Mouse (Mus musculus) kidney, embryonic 16.5 days (tissue): ENCODE data around the gene Rbfox2. TPM values are rescaled to one million over a fixed set of nuclear protein-coding genes. Genes with fewer than 3 reads are reported as not detected.
A peak's percentile ranks its signal among the peaks of the same experiment; 100 is the strongest.

Experiments used
- ATAC-seq: fragments of 200-750 bp; cut with Nextera tagmentation; 2 replicates; pipeline ENCODE4 v1.8.0; 2017; ENCODE audit warnings: moderate TSS enrichment; ENCODE audit not compliant: low FRiP score, low TSS enrichment
- H3K27ac ChIP-seq: fragments of 300-500 bp; sonication (generic); 2 replicates; pipeline ENCODE4 v1.5.1; 2014; ENCODE audit warnings: low read length
- H3K27me3 ChIP-seq: fragments of 300-500 bp; sonication (generic); 2 replicates; pipeline ENCODE4 v1.6.1; 2014; ENCODE audit warnings: low read length, control low read depth, mixed read lengths; ENCODE audit not compliant: insufficient read depth
- H3K36me3 ChIP-seq: fragments of 300-500 bp; sonication (generic); 2 replicates; pipeline ENCODE4 v1.6.1; 2014; ENCODE audit warnings: low read length, control low read depth, mixed read lengths; ENCODE audit not compliant: insufficient read depth
- H3K4me1 ChIP-seq: fragments of 300-500 bp; sonication (generic); 2 replicates; pipeline ENCODE4 v1.6.1; 2014; ENCODE audit warnings: low read length, control low read depth, mixed read lengths; ENCODE audit not compliant: insufficient read depth
- H3K4me2 ChIP-seq: fragments of 300-500 bp; sonication (generic); replicated peaks from 2 replicates; pipeline ENCODE4 v1.6.1; 2014; ENCODE audit warnings: low read depth, low read length
- H3K4me3 ChIP-seq: fragments of 300-500 bp; sonication (generic); 2 replicates; pipeline ENCODE4 v1.5.1; 2014; ENCODE audit warnings: mild to moderate bottlenecking, low read length
- H3K9ac ChIP-seq: fragments of 300-500 bp; sonication (generic); replicated peaks from 2 replicates; pipeline ENCODE4 v1.6.1; 2014; ENCODE audit warnings: low read length
- H3K9me3 ChIP-seq: fragments of 300-500 bp; sonication (generic); 2 replicates; pipeline ENCODE4 v1.6.1; 2016; ENCODE audit warnings: low read length, control low read depth
- WGBS: fragments of 180-500 bp; shearing (Covaris S2); extraction: QIAGEN DNeasy Blood & Tissue Kit; methylation state at CpG from one replicate; pipeline ENCODE4 v1.1.7; 2014; 5-methylcytosine and 5-hydroxymethylcytosine counted together
- polyA plus RNA-seq: library from polyadenylated mRNA; unstranded; fragments of >200 nt; fragmentation: Nextera tagmentation; extraction: Ambion mirVana; gene quantifications from 2 replicates; pipeline ENCODE4 v1.2.1, GENCODE M21; 2015

The Rbfox2 gene
- polyA plus RNA-seq, 1 experiment from 2014 or later, result 49.1 TPM

- WGBS, result 42% methylated on average over 3 of the region's 3 CpGs
Observed at GRCm38 (mm10) chr15:77031271-77031670, 275.5 kb downstream of the Rbfox2 start.

GRCm38 (mm10) chr15:77029331-77029991 lies 277.3 kb downstream of the Rbfox2 start:
- H3K9ac ChIP-seq, result no peak overlapping the region; the same call in 1 of the 2 replicates
- H3K36me3 ChIP-seq, result no peaks in the 10 kb centered on the region
- no peak overlapping the region for H3K27ac ChIP-seq
- no peaks in the 10 kb centered on the region for H3K27me3 ChIP-seq
- H3K4me3 ChIP-seq, result no peak overlapping the region
- H3K4me1 ChIP-seq, result 0 out of 2 replicates have a peak, but pooled peaks cover 3% of the 10 kb centered on the region
- WGBS, result 27% methylated on average over 7 of the region's 7 CpGs
- H3K4me2 ChIP-seq, result no peak overlapping the region
- no peaks in the 10 kb centered on the region for H3K9me3 ChIP-seq
- peak; percentile 67; the same call in 1 of the 2 replicates for ATAC-seq

More at GRCm38 (mm10) chr15:77031271-77031670, 275.5 kb downstream of the Rbfox2 start:
- no peaks in the 10 kb centered on the region for H3K9me3 ChIP-seq
- no peak overlapping the region for H3K4me2 ChIP-seq
- H3K36me3 ChIP-seq, result no peaks in the 10 kb centered on the region
- H3K27me3 ChIP-seq, result no peaks in the 10 kb centered on the region
- no peak overlapping the region for H3K4me3 ChIP-seq
- no peak for ATAC-seq
- peaks cover 9% of the 10 kb centered on the region for H3K4me1 ChIP-seq
- no peak overlapping the region for H3K9ac ChIP-seq
- no peak overlapping the region for H3K27ac ChIP-seq

Other genes with a start within 250 kb of the Rbfox2 start
- gene Apol7a, start 92.1 kb upstream of the Rbfox2 start, polyA plus RNA-seq, result 0.19 TPM in 1 of 2 replicates, not detected in the other
- gene Apol9a, start 104.1 kb upstream of the Rbfox2 start, polyA plus RNA-seq, result not detected in 2 replicates
- gene Apol7b, start 140.5 kb upstream of the Rbfox2 start, polyA plus RNA-seq, result 0.12 TPM in 1 of 2 replicates, not detected in the other
- not detected in 2 replicates for gene Apol10a, start 170.0 kb upstream of the Rbfox2 start, polyA plus RNA-seq
- gene Apol11a, start 201.3 kb upstream of the Rbfox2 start, polyA plus RNA-seq, result not detected in 2 replicates
- gene Apol7c, start 226.3 kb upstream of the Rbfox2 start, polyA plus RNA-seq, result not detected in 2 replicates